Mouse (Mus musculus) left cerebral cortex, adult 18-20 months (tissue): ENCODE measurements around the gene Acadvl. TPM values are rescaled to one million over a fixed set of nuclear protein-coding genes. Genes with fewer than 3 reads are reported as not detected.

Experiments
- microRNA-seq, 2 experiments: library from miRNA; unstranded; fragments of <30 nt; microRNA quantifications; one replicate each; pipeline ENCODE4 v1.2.0; 2021
- total RNA-seq, 2 experiments: library from RNA; stranded (reverse); gene quantifications; 2 replicates each; pipeline ENCODE4 v1.2.3; 2021

Gene Acadvl
- total RNA-seq, 2 experiments from 2014 or later, result 55.6 to 57.9 TPM

Small RNA genes lying within 50 kb of the gene (microRNA-seq; reads per million reads assigned to microRNA genes)
- 0 reads per million in 2 experiments for gene Gm44349
- 5,663 to 7,388 reads per million in 2 experiments for gene Mir324

Other genes starting within 250 kb of the Acadvl start
- 100 to 1,000 TPM; 146 to 156 TPM for gene Zbtb4, start 249.5 kb downstream of the Acadvl start, total RNA-seq
- 1 to 10 TPM; 1.2 TPM for gene Chrnb1, start 219.5 kb downstream of the Acadvl start, total RNA-seq
- 10 to 100 TPM; 17.1 to 18.5 TPM for gene Fgf11, start 213.6 kb downstream of the Acadvl start, total RNA-seq
- under 1 TPM in 1 of 2 experiments, not detected in 1; 0.26 TPM for gene Tmem102, start 209.8 kb downstream of the Acadvl start, total RNA-seq
- not detected for gene Gm39566, start 200.1 kb downstream of the Acadvl start, total RNA-seq
- gene Spem2, start 196.9 kb downstream of the Acadvl start, total RNA-seq, result not detected
- not detected for gene Spem1, start 193.2 kb downstream of the Acadvl start, total RNA-seq
- 100 to 1,000 TPM; 215 to 224 TPM for gene Nlgn2, start 177.6 kb downstream of the Acadvl start, total RNA-seq
- 100 to 1,000 TPM; 120 to 143 TPM for gene Tmem256, start 176.9 kb downstream of the Acadvl start, total RNA-seq
- 10 to 100 TPM; 15.6 to 17.7 TPM for gene Plscr3, start 169.0 kb downstream of the Acadvl start, total RNA-seq
- under 1 TPM in 1 of 2 experiments, not detected in 1; 0.14 TPM for gene Tnk1, start 156.7 kb downstream of the Acadvl start, total RNA-seq
- not detected for gene Tmem95, start 137.4 kb downstream of the Acadvl start, total RNA-seq
- gene Kctd11, start 134.0 kb downstream of the Acadvl start, total RNA-seq, result 1 to 10 TPM; 1.2 to 1.4 TPM
- under 1 TPM in 1 of 2 experiments, not detected in 1; 0.14 TPM for gene Acap1, start 119.9 kb downstream of the Acadvl start, total RNA-seq
- under 1 TPM; 0.35 to 0.72 TPM for gene 2810408A11Rik, start 114.4 kb downstream of the Acadvl start, total RNA-seq
- 100 to 1,000 TPM; 116 to 118 TPM for gene Neurl4, start 114.3 kb downstream of the Acadvl start, total RNA-seq
- gene Gps2, start 101.5 kb downstream of the Acadvl start, total RNA-seq, result 10 to 100 TPM; 33.0 to 33.4 TPM
- 100 to 1,000 TPM; 431 to 468 TPM for gene Eif5a, start 93.5 kb downstream of the Acadvl start, total RNA-seq
- 1 to 10 TPM; 4.6 to 6.5 TPM for gene Ybx2, start 79.6 kb downstream of the Acadvl start, total RNA-seq
- 1 to 10 TPM; 4.9 to 6.4 TPM for gene Slc2a4, start 67.2 kb downstream of the Acadvl start, total RNA-seq
- gene Cldn7, start 50.6 kb downstream of the Acadvl start, total RNA-seq, result not detected
- gene Ctdnep1, start 34.3 kb downstream of the Acadvl start, total RNA-seq, result 100 to 1,000 TPM; 111 to 121 TPM
- gene Elp5, start 32.9 kb downstream of the Acadvl start, total RNA-seq, result 10 to 100 TPM; 78.8 to 87.3 TPM
- gene Gabarap, start 24.3 kb downstream of the Acadvl start, total RNA-seq, result 100 to 1,000 TPM; 231 to 236 TPM
- 10 to 100 TPM; 52.6 to 53.8 TPM for gene Phf23, start 19.6 kb downstream of the Acadvl start, total RNA-seq
- gene Dvl2, start 14.8 kb downstream of the Acadvl start, total RNA-seq, result 10 to 100 TPM; 28.6 to 32.9 TPM
- gene Dlg4, start 1.5 kb upstream of the Acadvl start, total RNA-seq, result 100 to 1,000 TPM; 718 to 731 TPM
- gene Asgr1, start 38.7 kb upstream of the Acadvl start, total RNA-seq, result 1 to 10 TPM; 2.2 to 3.8 TPM
- not detected for gene Asgr2, start 77.2 kb upstream of the Acadvl start, total RNA-seq
- 1 to 10 TPM; 1.0 TPM for gene Mgl2, start 114.9 kb upstream of the Acadvl start, total RNA-seq
- gene Clec10a, start 140.8 kb upstream of the Acadvl start, total RNA-seq, result 1 to 10 TPM; 2.6 to 4.0 TPM
- gene Slc16a11, start 197.3 kb upstream of the Acadvl start, total RNA-seq, result 10 to 100 TPM; 34.2 to 35.5 TPM
- gene Slc16a13, start 205.7 kb upstream of the Acadvl start, total RNA-seq, result 1 to 10 TPM; 5.2 to 8.0 TPM
- 1 to 10 TPM; 1.2 to 3.2 TPM for gene Bcl6b, start 214.4 kb upstream of the Acadvl start, total RNA-seq
- 10 to 100 TPM; 44.6 to 47.2 TPM for gene 0610010K14Rik, start 222.5 kb upstream of the Acadvl start, total RNA-seq
- gene Gm21988, start 224.4 kb upstream of the Acadvl start, total RNA-seq, result 1 to 10 TPM; 3.0 to 4.8 TPM
- gene Rnasek, start 224.4 kb upstream of the Acadvl start, total RNA-seq, result 100 to 1,000 TPM; 269 to 280 TPM
- gene Alox12, start 239.9 kb upstream of the Acadvl start, total RNA-seq, result under 1 TPM; 0.44 to 0.47 TPM